Mouse (Mus musculus) Patski (cell line): ENCODE data around the gene Cpeb2. TPM values are rescaled to one million over a fixed set of nuclear protein-coding genes. Genes with fewer than 3 reads are reported as not detected.

Experiments used
- ATAC-seq: fragments of 100-300 bp; one replicate; pipeline ENCODE4 v1.8.0; 2021
- CTCF ChIA-PET: fragments of 350-600 bp; sonication (Branson Sonifier 250); formaldehyde crosslinking; loops from one replicate; lab custom pipeline; 2022; ENCODE audit warnings: inconsistent platforms; lab: Charles Lee
- POLR2A ChIA-PET: fragments of 350-600 bp; sonication (Branson Sonifier 250); formaldehyde crosslinking; loops from one replicate; lab custom pipeline; 2022; ENCODE audit warnings: antibody characterized with exemption, inconsistent platforms; lab: Charles Lee
- DNase-seq: peaks from one replicate; pipeline ENCODE4 v3.0.0-alpha.2; 2011; ENCODE audit warnings: low read depth, low spot score
- H3K27me3 ChIP-seq: fragments of 371-371 bp; one replicate; pipeline ENCODE4 v1.5.1; 2021
- CTCF ChIP-seq: fragments of 100-300 bp; IDR thresholded peaks from one replicate; pipeline ENCODE4 v1.5.1; 2021
- in situ Hi-C: fragments of 300-500 bp; cut with MboI; formaldehyde crosslinking; loops from 3 replicates; pipeline ENCODE4 v1.11.1; 2018; ENCODE audit warnings: low pct_unique_long_range_greater_than_20kb, mixed read lengths
- polyA plus RNA-seq: library from polyadenylated mRNA; unstranded; gene quantifications from one replicate; pipeline ENCODE4 v1.2.3, GENCODE M21; 2021

The Cpeb2 gene
- polyA plus RNA-seq, 1 experiment from 2014 or later, result 23.2 TPM

DNA sequence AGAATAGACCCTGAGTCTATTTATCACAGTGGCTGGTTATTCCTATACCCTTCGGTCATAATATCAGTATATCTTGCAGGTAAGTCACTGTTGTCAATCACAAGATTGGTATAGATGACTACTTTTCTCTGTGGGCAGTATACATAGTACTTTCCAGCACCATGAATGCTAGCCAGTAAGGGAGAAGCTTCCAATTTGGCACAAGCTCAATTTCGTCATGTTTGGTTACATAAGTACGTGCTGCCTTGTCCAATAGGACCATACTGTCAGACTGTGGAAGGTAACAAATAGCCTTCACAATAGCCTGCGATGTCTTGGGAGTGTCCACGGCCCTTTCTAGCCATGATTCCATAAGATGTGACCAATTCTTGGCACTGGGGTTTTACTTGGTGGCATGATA lies 67.1 kb downstream of the Cpeb2 start:
- TF ChIP-seq CTCF, result no peak
- in situ Hi-C loops, result no loop called here
- no peaks in the 10 kb centered on the region for H3K27me3 ChIP-seq
- POLR2A ChIA-PET, result interaction anchor here (0.7 kb wide), 1 partner anchor 57 kb away, joined by 3 read pairs; no protein-coding TSS in a partner anchor
- ATAC-seq (no peak), DNase-seq (no peak)
- CTCF ChIA-PET, result interaction anchor here (1.5 to 1.7 kb wide), 2 partner anchors 26 to 29 kb away, joined by 4 to 5 read pairs; no protein-coding TSS in a partner anchor

DNA sequence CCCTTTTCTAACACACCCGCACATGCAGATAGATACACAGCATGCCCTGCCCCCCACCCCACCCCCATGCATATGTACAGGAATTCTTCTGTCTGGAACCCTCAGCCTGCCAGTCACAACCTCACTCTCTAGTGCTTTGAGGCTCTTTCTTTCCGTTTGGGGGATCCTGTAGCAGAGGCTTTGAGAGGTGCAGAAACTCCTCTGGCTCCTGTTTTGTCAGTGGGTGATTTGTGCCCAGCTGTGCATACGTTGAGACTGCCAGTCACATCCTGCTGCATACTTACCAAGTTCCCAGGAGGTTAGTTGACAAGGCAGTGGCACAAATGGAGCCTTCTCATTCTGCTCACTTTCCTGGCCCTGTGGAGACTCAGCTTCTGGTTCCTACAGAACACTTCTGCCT lies 68.0 kb downstream of the Cpeb2 start:
- POLR2A ChIA-PET, result no interaction called here
- no peak for DNase-seq
- in situ Hi-C loops, result no loop called here
- CTCF ChIA-PET, result no interaction called here
- ATAC-seq, result no peak
- no peaks in the 10 kb centered on the region for H3K27me3 ChIP-seq
- no peak for TF ChIP-seq CTCF

GRCm38 (mm10) chr5:43303504-43303903 lies 70.5 kb downstream of the Cpeb2 start:
- CTCF ChIA-PET, result no interaction called here
- POLR2A ChIA-PET, result interaction anchor here (0.8 kb wide), 1 partner anchor 29 kb away, joined by 3 read pairs; no protein-coding TSS in a partner anchor
- no peak for DNase-seq

GRCm38 (mm10) chr5:43305449-43305848 lies 72.5 kb downstream of the Cpeb2 start:
- ChIA-PET CTCF (interaction anchor here (1.3 to 1.5 kb wide), 2 partner anchors 10 to 23 kb away, joined by 3 read pairs; no protein-coding TSS in a partner anchor), POLR2A (no interaction called here)
- ATAC-seq, result no peak

More at GRCm38 (mm10) chr5:43303504-43303903, 70.5 kb downstream of the Cpeb2 start:
- in situ Hi-C loops, result no loop called here
- TF ChIP-seq CTCF, result no peak
- no peaks in the 10 kb centered on the region for H3K27me3 ChIP-seq
- no peak for ATAC-seq

GRCm38 (mm10) chr5:43309961-43310360 lies 77.0 kb downstream of the Cpeb2 start:
- in situ Hi-C loops, result no loop called here
- no peak for TF ChIP-seq CTCF
- DNase-seq (no peak), ATAC-seq (peak; percentile 17)
- POLR2A ChIA-PET, result interaction anchor here (0.6 kb wide), 1 partner anchor 1465 kb away, joined by 3 read pairs; no protein-coding TSS in a partner anchor
- CTCF ChIA-PET, result interaction anchor here (1.4 kb wide), 1 partner anchor 18 kb away, joined by 4 read pairs; no protein-coding TSS in a partner anchor
- no peaks in the 10 kb centered on the region for H3K27me3 ChIP-seq

More at GRCm38 (mm10) chr5:43305449-43305848, 72.5 kb downstream of the Cpeb2 start:
- DNase-seq, result no peak
- in situ Hi-C loops, result no loop called here
- no peak for TF ChIP-seq CTCF
- no peaks in the 10 kb centered on the region for H3K27me3 ChIP-seq

GRCm38 (mm10) chr5:43324311-43324862 lies 91.4 kb downstream of the Cpeb2 start:
- no peaks in the 10 kb centered on the region for H3K27me3 ChIP-seq
- ChIA-PET POLR2A (no interaction called here), CTCF (interaction anchor here (1.0 kb wide), 1 partner anchor 27 kb away, joined by 5 read pairs; no protein-coding TSS in a partner anchor)
- DNase-seq (no peak), ATAC-seq (no peak)
- no peak for TF ChIP-seq CTCF
- in situ Hi-C loops, result no loop called here

DNA sequence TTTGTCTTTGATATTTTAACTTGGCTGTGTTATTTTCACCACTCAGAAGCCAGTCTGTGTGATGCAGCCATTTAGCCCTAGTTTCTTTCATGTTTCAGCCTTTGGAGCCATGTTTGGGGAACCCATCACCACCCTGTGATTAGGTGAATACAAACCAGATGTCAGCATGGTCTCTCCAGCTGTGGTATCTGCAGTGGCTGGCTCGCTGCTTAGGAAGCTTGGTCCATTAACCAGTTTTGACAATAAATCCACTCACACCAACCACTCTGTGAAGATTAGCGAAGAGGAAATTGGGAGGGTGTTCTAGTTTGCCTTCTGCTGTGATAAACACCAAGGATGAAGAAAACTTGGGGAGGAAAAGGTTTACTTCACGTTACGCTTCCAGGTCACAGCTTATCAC lies 92.6 kb downstream of the Cpeb2 start:
- ATAC-seq, result no peak

GRCm38 (mm10) chr5:43328579-43328978 lies 95.6 kb downstream of the Cpeb2 start:
- ATAC-seq, result no peak
- DNase-seq, result no peak
- H3K27me3 ChIP-seq, result no peaks in the 10 kb centered on the region
- CTCF ChIA-PET, result interaction anchor here (1.0 to 1.4 kb wide), 5 partner anchors 9 to 88 kb away, joined by 3 to 4 read pairs (median 4); no protein-coding TSS in a partner anchor
- POLR2A ChIA-PET, result interaction anchor here (0.5 kb wide), 1 partner anchor 31 kb away, joined by 5 read pairs; no protein-coding TSS in a partner anchor
- no peak for TF ChIP-seq CTCF
- in situ Hi-C loops, result no loop called here

More for the DNA sequence above, 92.6 kb downstream of the Cpeb2 start:
- H3K27me3 ChIP-seq, result no peaks in the 10 kb centered on the region
- in situ Hi-C loops, result no loop called here
- CTCF ChIA-PET, result interaction anchor here (1.9 kb wide), 1 partner anchor 26 kb away, joined by 5 read pairs; no protein-coding TSS in a partner anchor
- POLR2A ChIA-PET, result interaction anchor here (0.7 kb wide), 1 partner anchor 61 kb away, joined by 4 read pairs; no protein-coding TSS in a partner anchor
- no peak for TF ChIP-seq CTCF
- no peak for DNase-seq

- in situ Hi-C loops, result no loop called here
- ChIA-PET CTCF (no interaction called here), POLR2A (no interaction called here)
- no peak for TF ChIP-seq CTCF
- DNase-seq (no peak), ATAC-seq (no peak)
- H3K27me3 ChIP-seq, result no peaks in the 10 kb centered on the region
Observed at GRCm38 (mm10) chr5:43330260-43330659, 97.3 kb downstream of the Cpeb2 start.

DNA sequence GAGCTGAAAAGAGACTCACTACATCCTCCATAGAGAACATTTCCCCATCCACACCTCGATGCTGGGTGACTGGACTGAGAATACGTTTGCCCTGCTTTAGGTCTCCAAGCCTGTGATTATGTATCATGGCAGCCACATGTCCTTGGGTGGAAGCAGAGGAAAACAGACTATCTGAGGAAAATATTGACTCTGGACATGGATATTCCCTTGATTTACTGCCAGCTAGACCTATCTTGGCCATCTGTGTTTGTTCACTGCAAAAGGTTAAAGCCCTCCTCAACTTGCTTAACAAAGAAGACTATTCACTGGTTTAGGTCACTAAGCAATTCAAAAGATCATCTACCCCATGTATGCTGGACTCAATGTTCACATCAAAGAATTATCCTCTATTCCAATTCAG lies 101.5 kb downstream of the Cpeb2 start:
- ATAC-seq, result no peak
- H3K27me3 ChIP-seq, result no peaks in the 10 kb centered on the region
- TF ChIP-seq CTCF, result no peak
- ChIA-PET CTCF (no interaction called here), POLR2A (no interaction called here)
- DNase-seq, result no peak
- in situ Hi-C loops, result no loop called here

DNA sequence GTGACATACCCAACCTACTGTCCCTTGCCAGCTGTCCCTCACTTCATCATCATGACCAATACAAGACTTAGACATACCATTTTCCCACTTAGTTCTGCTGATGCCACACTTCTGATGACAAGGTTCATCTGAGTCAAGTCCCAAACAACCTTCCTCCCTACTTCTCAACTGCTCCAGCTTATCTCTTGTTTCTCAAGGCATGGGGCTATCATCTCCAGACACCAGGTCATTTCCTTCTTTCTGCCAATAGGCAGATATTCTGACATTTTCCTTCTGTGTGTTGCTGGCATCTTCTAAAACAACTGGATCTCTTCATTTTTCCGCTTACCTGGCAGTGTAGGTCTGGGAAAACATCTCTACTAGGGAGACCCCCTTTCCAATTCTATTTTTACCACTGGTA lies 104.2 kb downstream of the Cpeb2 start:
- POLR2A ChIA-PET, result no interaction called here
- ATAC-seq (no peak), DNase-seq (no peak)
- no peaks in the 10 kb centered on the region for H3K27me3 ChIP-seq
- TF ChIP-seq CTCF, result no peak
- in situ Hi-C loops, result no loop called here
- CTCF ChIA-PET, result interaction anchor here (1.3 kb wide), 1 partner anchor 8 kb away, joined by 4 read pairs; no protein-coding TSS in a partner anchor
